Mouse (Mus musculus) heart, postnatal 0 days (tissue): Measurements from ENCODE around the gene Sowahb. TPM values are rescaled to one million over a fixed set of nuclear protein-coding genes. Genes with fewer than 3 reads are reported as not detected.

Experiments
- ATAC-seq: fragments of 200-750 bp; cut with Nextera tagmentation; 2 replicates; pipeline ENCODE4 v1.8.0; 2017; ENCODE audit warnings: low read depth, moderate number of reproducible peaks, moderate library complexity; ENCODE audit not compliant: insufficient read depth
- DNase-seq: peaks from one replicate; pipeline ENCODE4 v3.0.0-alpha.2; 2016; ENCODE audit warnings: low spot score
- H3K27ac ChIP-seq: fragments of 300-500 bp; sonication (generic); 2 replicates; pipeline ENCODE4 v1.5.1; 2014; ENCODE audit warnings: low read depth, mild to moderate bottlenecking
- H3K27me3 ChIP-seq: fragments of 300-500 bp; sonication (generic); 2 replicates; pipeline ENCODE4 v1.6.1; 2014; ENCODE audit warnings: low read length, mixed read lengths; ENCODE audit not compliant: control insufficient read depth, insufficient read depth
- H3K36me3 ChIP-seq: fragments of 300-500 bp; sonication (generic); replicated peaks from 2 replicates; pipeline ENCODE4 v1.6.1; 2014; ENCODE audit warnings: low read length, mixed read lengths; ENCODE audit not compliant: control insufficient read depth, insufficient read depth
- H3K4me1 ChIP-seq: fragments of 300-500 bp; sonication (generic); 2 replicates; pipeline ENCODE4 v1.6.1; 2014; ENCODE audit warnings: antibody characterized with exemption; ENCODE audit not compliant: control insufficient read depth, insufficient read depth
- H3K4me2 ChIP-seq: fragments of 300-500 bp; sonication (generic); 2 replicates; pipeline ENCODE4 v1.6.1; 2014; ENCODE audit warnings: low read depth, mild to moderate bottlenecking, low read length, moderate library complexity
- H3K4me3 ChIP-seq: fragments of 300-500 bp; sonication (generic); 2 replicates; pipeline ENCODE4 v1.5.1; 2014; ENCODE audit warnings: low read depth, low read length
- H3K9ac ChIP-seq: fragments of 300-500 bp; sonication (generic); replicated peaks from 2 replicates; pipeline ENCODE4 v1.6.1; 2014; ENCODE audit warnings: low read depth, low read length, mixed read lengths
- H3K9me3 ChIP-seq: fragments of 300-500 bp; sonication (generic); replicated peaks from 2 replicates; pipeline ENCODE4 v1.6.1; 2016; ENCODE audit warnings: low read length; ENCODE audit not compliant: control insufficient read depth
- CTCF ChIP-seq: IDR thresholded peaks from 2 replicates; pipeline ENCODE4 v1.5.1; 2016; ENCODE audit warnings: antibody characterized with exemption, control low read depth, low read depth
- EP300 ChIP-seq: IDR thresholded peaks from 2 replicates; pipeline ENCODE4 v1.6.1; 2016; ENCODE audit warnings: antibody characterized with exemption, low read depth
- WGBS: fragments of 180-500 bp; shearing (Covaris S2); extraction: QIAGEN DNeasy Blood & Tissue Kit; methylation state at CpG from one replicate; pipeline ENCODE4 v1.1.7; 2014; 5-methylcytosine and 5-hydroxymethylcytosine counted together
- polyA plus RNA-seq: library from polyadenylated mRNA; unstranded; fragments of >200 nt; fragmentation: Nextera tagmentation; extraction: Ambion mirVana; gene quantifications from 2 replicates; pipeline ENCODE4 v1.2.1, GENCODE M21; 2015
- total RNA-seq: library from RNA; depleted of rRNA; stranded (reverse); fragments of >200 nt; gene quantifications from 2 replicates; pipeline ENCODE4 v1.2.3, GENCODE M21; 2014; ENCODE audit warnings: low replicate concordance

The Sowahb gene
- total and polyA plus RNA-seq, 2 experiments from 2014 or later, result not detected

DNA sequence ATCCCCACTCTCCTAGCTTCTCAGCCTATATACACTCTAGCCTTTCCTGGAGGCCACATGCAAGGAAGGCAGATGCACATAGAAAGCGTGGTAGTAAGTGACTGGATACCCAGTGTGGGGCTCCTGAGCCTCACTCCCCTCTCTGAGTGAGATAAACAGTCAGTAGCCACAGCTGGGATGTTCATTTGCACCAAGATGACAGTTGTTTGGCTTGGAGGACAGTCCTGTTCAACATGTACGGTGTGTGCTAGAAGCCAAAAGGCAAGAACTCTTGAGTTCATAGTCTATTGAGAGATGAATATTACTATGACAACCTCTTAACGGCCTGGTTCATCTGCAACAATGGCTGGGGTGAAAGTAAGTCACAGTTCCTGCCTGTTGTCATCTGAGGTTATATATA, 46.4 kb upstream of the Sowahb start:
- no peak for TF ChIP-seq EP300
- no peak for TF ChIP-seq CTCF
- 35% methylated on average over 3 of the region's 3 CpGs for WGBS
- peak overlapping the region; percentile 86 for H3K4me2 ChIP-seq
- no peak for DNase-seq
- no peaks in the 10 kb centered on the region for H3K27me3 ChIP-seq
- ATAC-seq, result no peak
- no peaks in the 10 kb centered on the region for H3K9me3 ChIP-seq
- H3K27ac ChIP-seq, result no peak overlapping the region
- 0 out of 2 replicates have a peak overlapping the region, but pooled peaks have one; percentile 77 for H3K4me3 ChIP-seq
- H3K4me1 ChIP-seq, result peaks cover 14% of the 10 kb centered on the region
- no peaks in the 10 kb centered on the region for H3K36me3 ChIP-seq
- H3K9ac ChIP-seq, result no peak overlapping the region

DNA sequence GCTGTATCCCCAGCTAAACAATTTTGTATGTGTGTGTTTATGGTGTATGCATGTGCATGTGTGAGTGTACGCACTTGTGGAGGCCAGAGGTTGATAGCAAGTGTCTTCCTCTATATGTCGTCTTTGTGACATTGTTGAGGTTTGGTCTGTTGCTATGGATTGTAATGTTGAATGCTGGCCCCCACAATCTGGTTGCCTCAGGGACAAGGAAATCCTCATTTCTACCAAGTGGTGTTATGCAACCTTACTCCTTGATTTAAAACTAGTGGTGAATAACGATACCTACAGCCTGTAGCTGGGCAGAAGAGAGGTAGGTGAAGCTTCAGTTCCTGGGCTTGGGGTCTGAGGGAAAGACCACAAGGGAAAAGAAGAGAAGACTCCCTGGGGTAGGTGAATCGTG, 41.1 kb upstream of the Sowahb start:
- H3K4me3 ChIP-seq, result no peak overlapping the region
- H3K36me3 ChIP-seq, result no peaks in the 10 kb centered on the region
- H3K9ac ChIP-seq, result no peak overlapping the region
- H3K27me3 ChIP-seq, result no peaks in the 10 kb centered on the region
- no peak overlapping the region for H3K27ac ChIP-seq
- no peaks in the 10 kb centered on the region for H3K9me3 ChIP-seq
- ATAC-seq (no peak), DNase-seq (no peak)
- WGBS, result 86% methylated on average over 4 of the region's 4 CpGs
- TF ChIP-seq CTCF (no peak), EP300 (no peak)
- H3K4me1 ChIP-seq, result 0 out of 2 replicates have a peak, but pooled peaks cover 4% of the 10 kb centered on the region
- no peak overlapping the region for H3K4me2 ChIP-seq

DNA sequence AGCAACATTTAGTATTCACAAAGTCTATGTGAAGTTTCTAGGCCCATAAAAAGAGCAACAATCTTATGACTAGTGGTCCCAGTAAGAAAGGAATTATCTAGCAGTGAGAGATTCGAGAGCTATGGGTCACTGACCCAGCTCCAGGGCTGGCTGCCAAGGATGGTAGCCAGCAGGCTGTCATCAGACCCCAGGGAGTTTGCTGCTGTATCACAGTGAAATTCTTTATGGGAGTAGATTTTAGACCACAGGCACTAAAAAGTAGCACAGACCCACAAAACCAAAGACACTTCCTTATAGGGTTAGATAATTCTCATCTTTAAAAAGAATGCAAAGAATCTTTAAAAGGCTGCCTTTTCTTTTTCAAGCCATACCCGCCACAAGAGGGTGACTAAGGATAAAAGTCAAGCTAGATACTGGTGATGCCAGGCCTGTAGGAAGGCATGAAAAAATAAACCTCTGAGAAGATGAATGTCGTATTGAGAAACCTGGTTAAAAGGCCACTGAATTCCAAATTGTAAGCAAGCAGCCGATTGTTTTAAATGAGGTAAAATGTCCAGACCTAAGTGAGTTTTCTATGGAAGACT, 40.3 kb upstream of the Sowahb start:
- no peak overlapping the region for H3K9ac ChIP-seq
- ATAC-seq (no peak), DNase-seq (no peak)
- TF ChIP-seq CTCF (peak; percentile 24; the same call in 1 of the 2 replicates), EP300 (no peak)
- H3K27ac ChIP-seq, result no peak overlapping the region
- 0 out of 2 replicates have a peak, but pooled peaks cover 4% of the 10 kb centered on the region for H3K4me1 ChIP-seq
- H3K4me3 ChIP-seq, result no peak overlapping the region
- H3K36me3 ChIP-seq, result no peaks in the 10 kb centered on the region
- WGBS, result 32% methylated on average over 4 of the region's 4 CpGs
- H3K4me2 ChIP-seq, result no peak overlapping the region
- H3K9me3 ChIP-seq, result no peaks in the 10 kb centered on the region
- H3K27me3 ChIP-seq, result no peaks in the 10 kb centered on the region

DNA sequence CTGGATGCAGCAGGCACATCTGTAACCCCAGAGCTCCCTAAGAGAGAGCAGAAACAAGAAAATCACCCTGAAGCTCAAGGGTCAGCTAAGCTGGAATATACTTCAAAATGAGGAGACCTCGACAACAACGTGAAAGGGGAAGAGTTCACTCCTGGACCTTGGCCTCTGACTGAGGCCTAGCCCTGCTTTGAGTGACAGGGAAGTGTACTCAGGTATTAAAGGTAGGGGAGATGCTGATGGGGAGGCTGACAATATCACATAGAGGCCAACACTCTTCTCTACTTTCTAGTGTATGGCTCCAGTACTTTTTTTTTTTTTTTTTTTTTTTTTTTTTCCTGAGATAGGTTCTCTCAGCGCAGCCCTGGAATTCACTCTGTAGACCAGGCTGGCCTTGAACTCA, 34.8 kb upstream of the Sowahb start:
- H3K27me3 ChIP-seq, result no peaks in the 10 kb centered on the region
- TF ChIP-seq EP300, result no peak
- no peak for TF ChIP-seq CTCF
- H3K9ac ChIP-seq, result no peak overlapping the region
- DNase-seq, result no peak
- WGBS, result 86% methylated on average over 3 of the region's 3 CpGs
- no peaks in the 10 kb centered on the region for H3K9me3 ChIP-seq
- no peaks in the 10 kb centered on the region for H3K4me1 ChIP-seq
- H3K4me3 ChIP-seq, result no peak overlapping the region
- no peaks in the 10 kb centered on the region for H3K36me3 ChIP-seq
- no peak overlapping the region for H3K4me2 ChIP-seq
- H3K27ac ChIP-seq, result no peak overlapping the region
- no peak for ATAC-seq

DNA sequence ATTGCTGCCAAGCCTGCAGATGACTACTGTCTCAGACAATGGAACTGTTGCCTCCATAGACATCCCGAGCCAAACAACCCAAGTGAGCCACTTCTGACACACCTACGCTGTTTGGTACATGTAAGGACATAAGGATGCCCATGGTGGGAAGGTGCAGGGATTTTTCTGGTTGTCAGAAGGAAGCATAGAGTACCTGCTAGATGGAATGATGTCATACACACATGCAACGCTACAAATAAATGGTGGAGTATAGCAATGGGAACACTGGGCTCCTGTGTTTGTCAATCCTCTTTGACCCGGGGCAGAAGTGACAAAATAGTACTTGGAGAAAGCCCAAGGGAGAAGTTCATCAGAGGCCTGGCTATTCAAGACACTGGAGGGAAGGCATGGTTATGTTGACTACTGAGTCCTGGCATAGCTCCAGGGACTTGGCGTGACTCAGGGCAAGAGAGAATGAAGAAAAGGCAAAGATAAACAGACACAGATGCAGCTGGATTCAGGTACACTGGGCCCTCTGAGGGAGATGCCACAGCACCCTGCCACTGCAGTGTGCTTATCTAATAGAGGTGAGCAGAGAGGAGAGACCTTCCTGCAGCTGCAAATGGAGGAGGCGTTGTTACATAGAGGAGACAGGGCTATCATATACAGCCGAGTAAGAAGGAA, 33.0 kb upstream of the Sowahb start:
- Histone ChIP-seq H3K4me1 (no peaks in the 10 kb centered on the region), H3K9me3 (no peaks in the 10 kb centered on the region), H3K27me3 (no peaks in the 10 kb centered on the region), H3K36me3 (no peaks in the 10 kb centered on the region), H3K4me2 (no peak overlapping the region), H3K27ac (no peak overlapping the region), H3K4me3 (no peak overlapping the region), H3K9ac (no peak overlapping the region)
- TF ChIP-seq EP300 (no peak), CTCF (no peak)
- 68% methylated on average over 7 of the region's 7 CpGs for WGBS
- ATAC-seq (no peak), DNase-seq (no peak)

DNA sequence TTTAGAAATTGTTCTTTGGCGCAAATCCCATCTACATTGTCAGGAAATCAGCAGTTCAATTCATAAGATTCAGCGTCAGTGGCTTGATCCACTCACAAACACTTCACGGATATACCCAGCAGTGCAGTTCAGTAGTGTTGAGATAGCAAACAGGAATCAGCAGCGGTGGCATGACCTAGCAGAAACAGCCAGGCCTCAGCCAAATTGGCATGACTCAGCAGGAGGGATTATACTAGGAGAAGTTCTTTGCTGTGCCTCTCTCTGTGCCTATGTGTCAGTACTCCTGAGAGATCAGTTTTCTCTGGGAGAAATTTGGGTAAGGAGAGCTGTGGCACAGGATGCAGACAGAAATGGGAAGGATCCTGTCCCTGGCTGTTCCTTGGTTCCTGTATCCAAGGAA, 16.0 kb upstream of the Sowahb start:
- TF ChIP-seq EP300 (no peak), CTCF (no peak)
- H3K4me3 ChIP-seq, result no peak overlapping the region
- ATAC-seq, result no peak
- WGBS, result 64% methylated on average over 4 of the region's 4 CpGs
- DNase-seq, result no peak
- no peaks in the 10 kb centered on the region for H3K36me3 ChIP-seq
- no peak overlapping the region for H3K27ac ChIP-seq
- H3K4me1 ChIP-seq, result no peaks in the 10 kb centered on the region
- H3K9ac ChIP-seq, result no peak overlapping the region
- no peaks in the 10 kb centered on the region for H3K9me3 ChIP-seq
- no peaks in the 10 kb centered on the region for H3K27me3 ChIP-seq
- no peak overlapping the region for H3K4me2 ChIP-seq
